Mouse (Mus musculus) neutrophil, adult 59 days (primary cell): ENCODE measurements around the gene Pcdh10. TPM values are rescaled to one million over a fixed set of nuclear protein-coding genes. Genes with fewer than 3 reads are reported as not detected.

Experiments
- total RNA-seq, 2 experiments: library from RNA; stranded (reverse); gene quantifications; 1 replicate in 1 of 2; 2 replicates in 1 of 2; pipeline ENCODE4 v1.2.4; 2023

Gene Pcdh10
- not detected for total RNA-seq

DNA sequence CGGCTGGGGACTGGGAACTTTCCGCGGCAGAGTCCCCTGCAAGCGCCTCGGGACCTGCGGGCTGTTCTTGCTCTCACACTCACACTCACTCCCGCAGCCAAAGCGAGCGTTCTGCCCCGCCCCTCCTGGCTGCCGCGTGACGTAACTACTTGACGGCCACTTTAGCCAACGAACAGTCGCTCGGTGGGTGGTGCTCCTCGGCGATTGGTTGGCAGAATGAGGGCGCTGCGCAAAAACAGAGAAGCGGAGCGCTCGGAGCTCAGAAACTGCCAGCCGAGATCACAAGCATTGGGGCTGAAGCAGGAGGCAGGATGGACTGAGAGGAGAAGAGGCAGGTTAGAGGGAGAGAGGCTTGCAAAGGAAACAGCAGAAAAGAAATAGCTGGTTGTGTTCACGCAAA is at the start of gene Pcdh10:
Pcdh10 (plus strand) TSS at position 254 of the 400 bp plus-strand sequence.

